Mouse (Mus musculus) kidney, adult 2 months (tissue): ENCODE measurements around the gene Atxn1. TPM values are rescaled to one million over a fixed set of nuclear protein-coding genes. Genes with fewer than 3 reads are reported as not detected.

Source experiments
- DNase-seq: peaks from one replicate; pipeline ENCODE4 v3.0.0; 2021
- H3K27ac ChIP-seq: fragments of 200-500 bp; 2 replicates; pipeline ENCODE4 v1.5.1; 2012; ENCODE audit warnings: low read depth, low read length, control low read depth, inconsistent platforms; ENCODE audit not compliant: insufficient read depth
- H3K27me3 ChIP-seq: fragments of 200-500 bp; replicated peaks from 2 replicates; pipeline ENCODE4 v1.6.1; 2012; ENCODE audit warnings: mild to moderate bottlenecking, moderate library complexity, low read length, inconsistent platforms; ENCODE audit not compliant: control insufficient read depth, insufficient read depth
- H3K36me3 ChIP-seq: fragments of 200-500 bp; 2 replicates; pipeline ENCODE4 v1.6.1; 2012; ENCODE audit warnings: mild to moderate bottlenecking, moderate library complexity, low read length, inconsistent platforms; ENCODE audit not compliant: control insufficient read depth, insufficient read depth
- H3K4me1 ChIP-seq: fragments of 200-500 bp; 2 replicates; pipeline ENCODE4 v1.6.1; 2011; ENCODE audit warnings: low read length; ENCODE audit not compliant: control insufficient read depth, insufficient read depth
- H3K4me3 ChIP-seq: fragments of 200-500 bp; 2 replicates; pipeline ENCODE4 v1.5.1; 2011; ENCODE audit warnings: mild to moderate bottlenecking, low read depth, low read length, control low read depth; ENCODE audit not compliant: insufficient read depth
- CTCF ChIP-seq: fragments of 200-500 bp; conservative IDR thresholded peaks from 2 replicates; pipeline ENCODE4 v1.5.1; 2011; ENCODE audit warnings: low read depth, mild to moderate bottlenecking, control low read depth, low read length, moderate library complexity, mixed read lengths; ENCODE audit not compliant: insufficient read depth, insufficient read length
- POLR2A ChIP-seq: fragments of 200-500 bp; IDR thresholded peaks from one replicate; pipeline ENCODE4 v1.6.1; 2011; ENCODE audit warnings: low read depth, low read length, control low read depth
- WGBS: fragments of 180-500 bp; shearing (Covaris S2); methylation state at CpG from one replicate; pipeline ENCODE4 v1.1.7; 2018; 5-methylcytosine and 5-hydroxymethylcytosine counted together
- polyA plus RNA-seq: library from polyadenylated mRNA; depleted of rRNA; stranded (reverse); fragments of >200 nt; gene quantifications from 2 replicates; pipeline ENCODE4 v1.2.3, GENCODE M21; 2012

Gene Atxn1
- polyA plus RNA-seq, 1 experiment: 15.0 TPM

DNA sequence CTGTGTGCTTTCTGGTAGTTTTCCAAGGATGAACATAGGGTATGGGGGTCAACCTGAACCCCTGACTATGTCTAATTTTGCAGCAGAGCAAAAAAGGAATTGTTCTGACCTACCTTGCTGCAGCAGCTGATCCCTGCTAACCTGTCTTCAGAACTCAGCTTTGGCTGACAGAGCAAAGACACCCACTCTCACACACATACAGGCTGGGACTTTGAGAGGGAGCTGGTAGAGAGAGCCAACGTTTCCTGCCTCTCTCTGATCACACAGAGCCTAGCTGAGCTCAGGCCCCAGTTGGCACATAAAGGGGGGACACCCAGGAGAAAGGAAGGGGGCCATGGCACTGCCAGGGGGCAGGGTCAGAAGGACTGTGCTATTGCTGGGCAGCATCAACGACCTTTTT, 356.9 kb downstream of the Atxn1 start:
- no peaks in the 10 kb centered on the region for H3K36me3 ChIP-seq
- H3K27me3 ChIP-seq: no peaks in the 10 kb centered on the region
- H3K27ac ChIP-seq: no peak overlapping the region
- WGBS: 52% methylated on average over 2 of the region's 2 CpGs
- TF ChIP-seq POLR2A: no peak
- TF ChIP-seq CTCF: no peak
- no peak overlapping the region for H3K4me3 ChIP-seq
- DNase-seq: no peak
- peaks cover 8% of the 10 kb centered on the region; the same call in 1 of the 2 replicates for H3K4me1 ChIP-seq

DNA sequence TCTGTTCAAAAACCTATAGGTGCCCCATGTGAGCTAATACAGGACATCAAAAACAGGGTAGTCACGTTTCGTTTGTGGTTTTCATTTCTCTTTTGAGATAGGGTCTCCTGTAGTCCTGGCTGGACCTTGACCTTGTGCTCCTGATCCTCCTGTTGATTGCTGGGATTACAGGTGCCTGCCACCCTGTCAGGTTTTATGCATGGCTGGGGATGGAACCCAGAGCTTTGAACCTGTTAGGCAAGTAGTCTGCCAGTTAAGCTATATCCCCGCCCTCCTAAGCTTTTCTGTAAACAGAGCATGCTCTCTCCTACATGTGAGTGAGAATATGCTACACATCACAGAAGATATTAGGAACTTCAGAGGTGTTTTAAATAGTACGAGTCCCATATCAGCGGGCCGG, 361.2 kb downstream of the Atxn1 start:
- Histone ChIP-seq H3K4me3 (no peak overlapping the region), H3K27me3 (no peaks in the 10 kb centered on the region), H3K36me3 (no peaks in the 10 kb centered on the region), H3K4me1 (peaks cover 4% of the 10 kb centered on the region; the same call in 1 of the 2 replicates), H3K27ac (no peak overlapping the region)
- TF ChIP-seq POLR2A: no peak
- TF ChIP-seq CTCF: no peak
- 71% methylated on average over 6 of the region's 6 CpGs for WGBS
- DNase-seq: peak; percentile 51

DNA sequence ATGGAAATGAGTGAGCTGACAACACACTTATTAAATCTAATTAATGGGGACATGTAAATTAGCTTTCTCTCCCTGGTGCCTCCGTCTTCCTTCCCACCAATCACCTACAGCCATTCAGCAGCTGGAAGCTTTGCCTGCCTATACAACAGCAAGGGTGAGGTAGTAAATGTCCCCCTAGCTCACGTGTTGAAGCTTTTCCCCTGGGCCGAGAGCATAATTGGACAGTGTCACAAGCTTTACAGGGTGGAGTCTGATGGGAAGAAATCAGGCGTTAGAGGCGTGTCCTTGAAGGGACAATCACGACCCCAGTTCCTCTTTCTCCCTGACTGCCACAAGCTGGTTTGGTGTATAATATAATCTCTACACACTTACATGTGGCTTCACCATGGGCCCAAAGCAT, 364.4 kb downstream of the Atxn1 start:
- peaks cover 4% of the 10 kb centered on the region; the same call in 1 of the 2 replicates for H3K4me1 ChIP-seq
- H3K36me3 ChIP-seq: no peaks in the 10 kb centered on the region
- no peak overlapping the region for H3K4me3 ChIP-seq
- no peaks in the 10 kb centered on the region for H3K27me3 ChIP-seq
- WGBS: 63% methylated on average over 6 of the region's 6 CpGs
- TF ChIP-seq POLR2A (no peak), CTCF (no peak)
- DNase-seq: no peak
- no peak overlapping the region for H3K27ac ChIP-seq

DNA sequence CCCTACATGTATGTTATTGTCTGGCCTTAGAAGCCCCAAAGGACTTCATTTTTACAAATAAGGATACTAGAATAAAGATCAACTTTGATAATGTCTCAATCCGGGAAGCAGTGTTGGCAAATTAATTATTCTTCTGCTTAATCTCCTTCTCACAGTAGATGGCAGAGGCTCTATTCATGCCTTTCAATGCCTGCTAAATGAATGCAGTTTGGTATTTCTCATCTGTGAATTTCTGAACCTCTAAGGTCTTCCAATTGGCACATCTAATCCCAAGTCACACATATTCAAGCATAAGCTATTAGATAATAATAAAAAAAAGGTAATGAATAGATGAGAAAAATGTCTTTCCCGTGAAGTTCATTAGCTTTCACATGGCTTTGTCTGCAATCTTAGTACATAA, 365.0 kb downstream of the Atxn1 start:
- Histone ChIP-seq H3K27me3 (no peaks in the 10 kb centered on the region), H3K4me1 (peaks cover 4% of the 10 kb centered on the region; the same call in 1 of the 2 replicates), H3K36me3 (no peaks in the 10 kb centered on the region), H3K4me3 (no peak overlapping the region), H3K27ac (no peak overlapping the region)
- DNase-seq: no peak
- no peak for TF ChIP-seq POLR2A
- TF ChIP-seq CTCF: no peak
- WGBS: 86% methylated on average over 2 of the region's 2 CpGs

DNA sequence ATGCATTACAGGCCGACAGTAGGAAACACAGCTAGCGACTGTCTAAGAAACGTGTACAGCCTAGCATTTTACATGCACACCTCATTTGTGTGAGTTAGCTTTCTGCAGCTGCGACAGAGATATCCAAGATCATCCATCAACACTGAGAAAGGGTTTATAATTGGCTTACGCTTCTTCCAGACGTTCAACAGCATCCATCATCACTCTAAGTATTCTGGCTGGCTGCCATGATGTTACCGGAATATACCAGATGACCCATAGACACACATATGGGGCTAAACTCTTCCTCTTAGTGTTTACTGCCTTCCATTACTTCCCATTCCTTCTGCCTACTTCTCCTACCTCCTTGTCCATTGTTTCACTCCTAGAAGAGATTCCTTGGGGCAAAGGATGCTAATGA, 369.4 kb downstream of the Atxn1 start:
- no peak overlapping the region for H3K4me3 ChIP-seq
- TF ChIP-seq POLR2A: no peak
- no peak for TF ChIP-seq CTCF
- no peaks in the 10 kb centered on the region for H3K27me3 ChIP-seq
- H3K27ac ChIP-seq: no peak overlapping the region
- no peaks in the 10 kb centered on the region for H3K4me1 ChIP-seq
- 69% methylated on average over 7 of the region's 7 CpGs for WGBS
- no peaks in the 10 kb centered on the region for H3K36me3 ChIP-seq
- no peak for DNase-seq

DNA sequence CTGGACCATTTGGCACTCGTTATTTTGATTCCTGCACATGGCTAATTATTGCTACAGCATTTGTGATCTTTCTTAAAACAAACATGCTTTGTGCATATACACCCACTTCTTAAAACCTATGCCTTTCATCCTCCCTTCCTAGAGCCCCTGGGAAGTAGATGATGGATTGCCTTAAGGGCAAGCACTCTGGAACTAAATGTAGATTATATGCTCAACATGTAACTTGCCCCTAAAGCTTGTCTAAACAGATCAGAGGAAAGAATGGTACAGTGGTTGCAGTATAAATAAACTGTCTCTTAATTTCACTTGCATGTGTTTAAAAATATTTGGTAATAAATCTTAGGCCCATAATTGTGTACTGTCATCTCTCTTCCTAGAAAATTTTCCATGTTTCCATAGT, 370.9 kb downstream of the Atxn1 start:
- no peaks in the 10 kb centered on the region for H3K4me1 ChIP-seq
- H3K27ac ChIP-seq: no peak overlapping the region
- no peak overlapping the region for H3K4me3 ChIP-seq
- 47% methylated on average over 1 of the region's 1 CpGs for WGBS
- DNase-seq: no peak
- TF ChIP-seq CTCF: no peak
- no peak for TF ChIP-seq POLR2A
- no peaks in the 10 kb centered on the region for H3K27me3 ChIP-seq
- no peaks in the 10 kb centered on the region for H3K36me3 ChIP-seq

DNA sequence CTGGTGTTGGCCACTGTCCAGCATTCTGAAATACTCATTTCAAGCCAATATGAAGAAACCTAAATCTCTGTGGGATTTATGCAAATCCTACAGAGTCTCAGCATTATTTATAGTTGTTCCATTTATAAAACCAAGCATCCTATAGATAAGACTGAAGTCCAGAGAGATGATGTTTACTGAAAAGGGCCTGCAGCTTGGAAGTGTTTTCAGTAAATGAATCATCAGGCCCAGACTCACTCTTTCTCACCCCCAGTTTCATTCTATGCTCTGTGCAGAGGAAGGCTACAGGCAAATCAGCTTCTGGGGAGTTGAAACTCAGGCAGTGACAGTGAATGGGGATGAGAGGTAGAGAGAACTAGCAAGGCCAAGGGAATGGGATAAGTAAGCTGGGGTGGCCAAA, 373.9 kb downstream of the Atxn1 start:
- H3K36me3 ChIP-seq: no peaks in the 10 kb centered on the region
- H3K27ac ChIP-seq: no peak overlapping the region
- no peak overlapping the region for H3K4me3 ChIP-seq
- no peak for TF ChIP-seq POLR2A
- TF ChIP-seq CTCF: no peak
- no peaks in the 10 kb centered on the region for H3K4me1 ChIP-seq
- DNase-seq: no peak
- no peaks in the 10 kb centered on the region for H3K27me3 ChIP-seq

DNA sequence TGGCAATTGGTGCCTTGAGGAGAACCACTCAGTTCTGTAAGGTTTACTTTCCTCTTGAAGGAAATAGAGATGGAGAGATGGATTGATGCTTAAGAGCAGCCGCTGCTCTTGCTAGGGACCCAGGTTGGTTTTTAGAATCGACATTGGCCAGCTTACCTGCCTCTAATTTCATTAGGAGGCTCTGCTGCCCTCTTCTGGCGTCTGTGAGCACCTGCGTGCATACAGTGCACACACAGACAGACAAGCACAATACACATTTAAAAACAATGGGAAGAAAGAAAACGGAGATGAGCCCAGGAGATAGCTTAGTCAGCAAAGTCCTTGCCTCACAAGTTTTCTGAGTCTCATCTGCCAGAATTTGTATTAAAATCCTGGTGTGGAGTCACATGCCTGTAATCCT, 381.7 kb downstream of the Atxn1 start:
- Histone ChIP-seq H3K4me3 (no peak overlapping the region), H3K27me3 (no peaks in the 10 kb centered on the region), H3K27ac (no peak overlapping the region), H3K4me1 (no peaks in the 10 kb centered on the region), H3K36me3 (no peaks in the 10 kb centered on the region)
- TF ChIP-seq POLR2A: no peak
- TF ChIP-seq CTCF: 0 out of 2 replicates have a peak, but pooled peaks have one; percentile 26
- 91% methylated on average over 5 of the region's 5 CpGs for WGBS
- DNase-seq: no peak
